Mouse (Mus musculus): ENCODE measurements around the gene Rapgef2. TPM values are rescaled to one million over a fixed set of nuclear protein-coding genes. Genes with fewer than 3 reads are reported as not detected.

Rapgef2 gene
- polyA plus RNA-seq, 1 experiment: 17.3 TPM

GRCm38 (mm10) chr3:79218566-79219051, 67.7 kb downstream of the Rapgef2 start:
- TF ChIP-seq CTCF (IDR thresholded peaks at IDR 0.05; ENCODE audit: insufficient read depth, low read length) (no peak), POLR2A (IDR thresholded peaks at IDR 0.05; ENCODE audit: borderline replicate concordance, extremely low read depth, low read depth, low read length) (no peak)
- Histone ChIP-seq H3K4me3 (replicated peaks; ENCODE audit: extremely low read depth, low read depth, low read length) (no peak overlapping the region), H3K4me1 (ENCODE audit: control insufficient read depth, insufficient read depth, low read length) (peaks cover 20% of the 10 kb centered on the region)
- WGBS: 32% methylated on average over 4 of the region's 4 CpGs
- DNase-seq: no peak

GRCm38 (mm10) chr3:79210243-79210642, 76.1 kb downstream of the Rapgef2 start:
- DNase-seq: no peak
- H3K4me1 ChIP-seq (ENCODE audit: control insufficient read depth, insufficient read depth, low read length): peaks cover 10% of the 10 kb centered on the region
- H3K4me3 ChIP-seq (replicated peaks; ENCODE audit: extremely low read depth, low read depth, low read length): no peak overlapping the region
- no peak for TF ChIP-seq CTCF (IDR thresholded peaks at IDR 0.05; ENCODE audit: insufficient read depth, low read length)
- no peak for TF ChIP-seq POLR2A (IDR thresholded peaks at IDR 0.05; ENCODE audit: borderline replicate concordance, extremely low read depth, low read depth, low read length)
- WGBS: 33% methylated on average over 5 of the region's 5 CpGs

GRCm38 (mm10) chr3:79207216-79207615, 79.1 kb downstream of the Rapgef2 start:
- 83% methylated on average over 2 of the region's 2 CpGs for WGBS
- Histone ChIP-seq H3K4me1 (ENCODE audit: control insufficient read depth, insufficient read depth, low read length) (peaks cover 17% of the 10 kb centered on the region), H3K4me3 (replicated peaks; ENCODE audit: extremely low read depth, low read depth, low read length) (no peak overlapping the region)
- no peak for DNase-seq
- TF ChIP-seq CTCF (IDR thresholded peaks at IDR 0.05; ENCODE audit: insufficient read depth, low read length) (no peak), POLR2A (IDR thresholded peaks at IDR 0.05; ENCODE audit: borderline replicate concordance, extremely low read depth, low read depth, low read length) (no peak)

- peaks cover 16% of the 10 kb centered on the region for H3K4me1 ChIP-seq (ENCODE audit: control insufficient read depth, insufficient read depth, low read length)
- H3K4me3 ChIP-seq (replicated peaks; ENCODE audit: extremely low read depth, low read depth, low read length): no peak overlapping the region
- DNase-seq: no peak
- no peak for TF ChIP-seq CTCF (IDR thresholded peaks at IDR 0.05; ENCODE audit: insufficient read depth, low read length)
- TF ChIP-seq POLR2A (IDR thresholded peaks at IDR 0.05; ENCODE audit: borderline replicate concordance, extremely low read depth, low read depth, low read length): no peak
- WGBS: 84% methylated on average over 7 of the region's 7 CpGs
Observed at GRCm38 (mm10) chr3:79206524-79206923, 79.8 kb downstream of the Rapgef2 start.

GRCm38 (mm10) chr3:79205981-79206380, 80.3 kb downstream of the Rapgef2 start:
- 70% methylated on average over 4 of the region's 4 CpGs for WGBS
- TF ChIP-seq CTCF (IDR thresholded peaks at IDR 0.05; ENCODE audit: insufficient read depth, low read length) (no peak), POLR2A (IDR thresholded peaks at IDR 0.05; ENCODE audit: borderline replicate concordance, extremely low read depth, low read depth, low read length) (no peak)
- no peak for DNase-seq
- Histone ChIP-seq H3K4me1 (ENCODE audit: control insufficient read depth, insufficient read depth, low read length) (peaks cover 13% of the 10 kb centered on the region), H3K4me3 (replicated peaks; ENCODE audit: extremely low read depth, low read depth, low read length) (no peak overlapping the region)

- 28% methylated on average over 3 of the region's 3 CpGs for WGBS
- Histone ChIP-seq H3K4me3 (replicated peaks; ENCODE audit: extremely low read depth, low read depth, low read length) (no peak overlapping the region), H3K4me1 (ENCODE audit: control insufficient read depth, insufficient read depth, low read length) (peaks cover 10% of the 10 kb centered on the region)
- TF ChIP-seq CTCF (IDR thresholded peaks at IDR 0.05; ENCODE audit: insufficient read depth, low read length): peak; percentile 29; the same call in 1 of the 2 replicates
- no peak for TF ChIP-seq POLR2A (IDR thresholded peaks at IDR 0.05; ENCODE audit: borderline replicate concordance, extremely low read depth, low read depth, low read length)
- no peak for DNase-seq
Observed at GRCm38 (mm10) chr3:79205112-79205511, 81.2 kb downstream of the Rapgef2 start.

GRCm38 (mm10) chr3:79204261-79204660, 82.1 kb downstream of the Rapgef2 start:
- TF ChIP-seq POLR2A (IDR thresholded peaks at IDR 0.05; ENCODE audit: borderline replicate concordance, extremely low read depth, low read depth, low read length) (no peak), CTCF (IDR thresholded peaks at IDR 0.05; ENCODE audit: insufficient read depth, low read length) (no peak)
- H3K4me3 ChIP-seq (replicated peaks; ENCODE audit: extremely low read depth, low read depth, low read length): no peak overlapping the region
- no peak for DNase-seq
- 40% methylated on average over 9 of the region's 9 CpGs for WGBS
- H3K4me1 ChIP-seq (ENCODE audit: control insufficient read depth, insufficient read depth, low read length): peaks cover 10% of the 10 kb centered on the region

GRCm38 (mm10) chr3:79203821-79204220, 82.5 kb downstream of the Rapgef2 start:
- peaks cover 10% of the 10 kb centered on the region for H3K4me1 ChIP-seq (ENCODE audit: control insufficient read depth, insufficient read depth, low read length)
- H3K4me3 ChIP-seq (replicated peaks; ENCODE audit: extremely low read depth, low read depth, low read length): no peak overlapping the region
- TF ChIP-seq POLR2A (IDR thresholded peaks at IDR 0.05; ENCODE audit: borderline replicate concordance, extremely low read depth, low read depth, low read length) (no peak), CTCF (IDR thresholded peaks at IDR 0.05; ENCODE audit: insufficient read depth, low read length) (no peak)
- DNase-seq: no peak
- 55% methylated on average over 5 of the region's 5 CpGs for WGBS

- Histone ChIP-seq H3K4me1 (ENCODE audit: control insufficient read depth, insufficient read depth, low read length) (peaks cover 10% of the 10 kb centered on the region), H3K4me3 (replicated peaks; ENCODE audit: extremely low read depth, low read depth, low read length) (no peak overlapping the region)
- TF ChIP-seq POLR2A (IDR thresholded peaks at IDR 0.05; ENCODE audit: borderline replicate concordance, extremely low read depth, low read depth, low read length): no peak
- no peak for TF ChIP-seq CTCF (IDR thresholded peaks at IDR 0.05; ENCODE audit: insufficient read depth, low read length)
- WGBS: 17% methylated on average over 3 of the region's 3 CpGs
- no peak for DNase-seq
Observed at GRCm38 (mm10) chr3:79203178-79203577, 83.1 kb downstream of the Rapgef2 start.

- Histone ChIP-seq H3K4me1 (ENCODE audit: control insufficient read depth, insufficient read depth, low read length) (peaks cover 10% of the 10 kb centered on the region), H3K4me3 (replicated peaks; ENCODE audit: extremely low read depth, low read depth, low read length) (no peak overlapping the region)
- TF ChIP-seq POLR2A (IDR thresholded peaks at IDR 0.05; ENCODE audit: borderline replicate concordance, extremely low read depth, low read depth, low read length) (no peak), CTCF (IDR thresholded peaks at IDR 0.05; ENCODE audit: insufficient read depth, low read length) (peak; percentile 94)
- peak; percentile 69 for DNase-seq
- WGBS: 32% methylated on average over 11 of the region's 11 CpGs
Observed at GRCm38 (mm10) chr3:79202275-79203153, 83.8 kb downstream of the Rapgef2 start.

All from lung, adult 2 months (tissue).